Mouse (Mus musculus) C2C12 (cell line): ENCODE results near the gene Tsc22d2. TPM values are rescaled to one million over a fixed set of nuclear protein-coding genes. Genes with fewer than 3 reads are reported as not detected.

ENCODE experiments used
- H3K27me3 ChIP-seq: one replicate; pipeline ENCODE4 v1.6.1; 2011; ENCODE audit not compliant: control insufficient read depth, insufficient read depth, insufficient read length
- H3K36me3 ChIP-seq: one replicate; pipeline ENCODE4 v1.6.1; 2011; ENCODE audit not compliant: control insufficient read depth, insufficient read depth
- H3K4me3 ChIP-seq: one replicate; pipeline ENCODE4 v1.5.1; 2011; ENCODE audit warnings: mild to moderate bottlenecking, control low read depth; ENCODE audit not compliant: poor library complexity, insufficient read depth, severe bottlenecking
- H3K79me2 ChIP-seq: one replicate; pipeline ENCODE4 v1.6.1; 2011; ENCODE audit not compliant: control insufficient read depth, insufficient read depth
- H3K79me3 ChIP-seq: one replicate; pipeline ENCODE4 v1.6.1; 2011; ENCODE audit warnings: low read depth, control low read depth
- H3ac ChIP-seq: one replicate; pipeline ENCODE3; 2011; ENCODE audit warnings: low read depth; ENCODE audit not compliant: control insufficient read depth, insufficient read length
- FOSL1 ChIP-seq: IDR thresholded peaks from one replicate; pipeline ENCODE4 v1.8.0; 2011; ENCODE audit warnings: mild to moderate bottlenecking, low read length; ENCODE audit not compliant: poor library complexity, insufficient read depth, severe bottlenecking
- MAX ChIP-seq: IDR thresholded peaks from one replicate; pipeline ENCODE4 v1.6.1; 2011; ENCODE audit warnings: mild to moderate bottlenecking, control low read depth
- MYOD1 ChIP-seq: IDR thresholded peaks from one replicate; pipeline ENCODE4 v1.6.1; 2011; ENCODE audit warnings: low read depth; ENCODE audit not compliant: control insufficient read depth, insufficient read length
- MYOG ChIP-seq: IDR thresholded peaks from one replicate; pipeline ENCODE4 v1.6.1; 2011; ENCODE audit not compliant: control insufficient read depth, insufficient read length; ENCODE audit errors: extremely low read depth
- USF1 ChIP-seq: IDR thresholded peaks from one replicate; pipeline ENCODE4 v1.6.1; 2011; ENCODE audit warnings: low read depth, mild to moderate bottlenecking, control low read depth, moderate library complexity
- polyA plus RNA-seq: library from polyadenylated mRNA; unstranded; fragments of >200 nt; fragmentation: generic; extraction: Trizol; gene quantifications from one replicate; pipeline ENCODE4 v1.2.1, GENCODE M21; 2012; ENCODE audit warnings: missing spikeins

The Tsc22d2 gene
- polyA plus RNA-seq, 1 experiment: 11.6 TPM

DNA sequence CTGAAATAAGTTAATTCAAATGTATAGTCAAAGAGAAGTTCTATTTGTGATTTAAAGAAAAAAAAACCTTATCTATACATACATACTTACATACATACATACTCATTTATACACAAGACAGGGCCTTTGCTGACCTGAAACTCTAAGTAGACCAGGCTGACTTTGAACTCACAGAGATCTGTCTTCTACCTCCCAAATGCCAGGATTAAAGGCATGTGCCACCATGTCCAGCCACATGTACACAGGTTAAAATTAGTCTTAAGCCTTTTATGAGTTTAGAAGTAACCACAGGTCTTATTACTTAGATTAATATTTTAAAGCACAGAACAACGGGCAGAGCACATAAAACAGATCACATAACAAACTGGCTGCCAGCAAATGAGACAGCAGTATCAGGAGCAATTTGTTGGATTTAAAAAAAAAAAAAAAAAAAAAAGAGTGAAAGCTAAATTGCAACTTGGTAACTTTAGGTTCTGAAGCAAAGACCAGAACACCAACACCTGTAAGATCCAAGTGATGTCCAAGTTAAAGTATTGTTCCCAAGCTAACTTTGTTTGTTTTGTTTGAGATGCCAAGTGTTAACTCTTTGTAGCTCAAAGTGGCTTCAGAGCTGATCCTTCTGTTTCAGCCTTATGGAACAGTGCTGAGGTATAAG, 101.6 kb downstream of the Tsc22d2 start:
- no peaks in the 10 kb centered on the region for H3K27me3 ChIP-seq
- no peaks in the 10 kb centered on the region for H3K79me2 ChIP-seq
- peaks cover 4% of the 10 kb centered on the region for H3K36me3 ChIP-seq
- no peaks in the 10 kb centered on the region for H3K79me3 ChIP-seq
- TF ChIP-seq USF1: no peak
- TF ChIP-seq MYOG: no peak
- TF ChIP-seq MAX: no peak
- TF ChIP-seq MYOD1: no peak
- TF ChIP-seq FOSL1: no peak
- no peak overlapping the region for H3K4me3 ChIP-seq
- H3ac ChIP-seq: no peak overlapping the region

Other genes with a start within 250 kb of the Tsc22d2 start
- 16.1 TPM for gene Eif2a, start 111.1 kb downstream of the Tsc22d2 start, polyA plus RNA-seq
- 41.4 TPM for gene Serp1, start 111.2 kb downstream of the Tsc22d2 start, polyA plus RNA-seq
- gene Selenot, start 161.9 kb downstream of the Tsc22d2 start, polyA plus RNA-seq: 35.2 TPM
- 0.06 TPM for gene Erich6, start 222.5 kb downstream of the Tsc22d2 start, polyA plus RNA-seq